Mouse (Mus musculus) brain, adult 2 months (tissue): ENCODE measurements at regions not wholly inside any gene's neighbourhood (a gene's known extent, or its start where the extent isn't known, plus 50 kb on each side); places are given as distances from the start of the nearest gene placed in this dataset.

Experiments
- DNase-seq: peaks from one replicate; pipeline ENCODE4 v3.0.0; 2011; ENCODE audit warnings: low read depth, low spot score

DNA sequence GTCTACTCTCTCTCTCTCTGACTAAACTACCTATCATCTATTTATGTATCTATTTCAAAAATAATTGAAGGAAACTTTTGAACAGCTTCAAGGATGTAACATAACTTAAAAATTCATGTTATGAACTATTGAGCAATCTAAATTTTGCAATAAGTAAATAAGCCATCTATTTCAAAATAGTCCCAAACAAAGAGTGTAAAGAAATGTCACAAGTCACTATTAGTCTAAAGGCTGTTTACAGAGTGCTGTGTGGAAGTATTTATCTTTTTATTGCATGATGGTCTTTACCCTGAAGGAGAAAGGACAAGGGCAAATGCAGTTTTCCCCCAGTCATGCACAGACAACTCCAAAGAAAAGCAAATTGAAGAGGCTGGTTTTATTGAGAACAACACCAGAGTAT is 496.0 kb downstream of the Olfm4 start:
- DNase-seq, result no peak

DNA sequence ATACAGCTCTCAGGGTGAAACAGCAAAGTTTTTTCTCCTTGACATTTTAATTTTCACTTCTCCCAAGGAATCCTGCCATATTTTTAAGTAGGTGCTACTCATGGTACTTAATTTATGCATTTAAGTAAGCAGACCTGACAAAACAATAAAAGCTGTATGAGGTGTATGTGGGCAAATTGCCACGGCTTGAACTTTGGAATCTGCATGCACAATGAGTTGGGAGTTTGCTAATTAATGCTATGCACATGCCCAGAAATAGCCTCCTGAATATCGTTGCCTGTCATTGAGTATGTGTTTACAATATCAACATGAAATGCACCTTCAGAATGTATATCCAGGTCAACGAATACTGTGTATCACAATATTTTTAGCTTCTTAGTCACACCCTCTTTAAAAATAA is 498.9 kb downstream of the Olfm4 start:
- DNase-seq, result peak; percentile 14

DNA sequence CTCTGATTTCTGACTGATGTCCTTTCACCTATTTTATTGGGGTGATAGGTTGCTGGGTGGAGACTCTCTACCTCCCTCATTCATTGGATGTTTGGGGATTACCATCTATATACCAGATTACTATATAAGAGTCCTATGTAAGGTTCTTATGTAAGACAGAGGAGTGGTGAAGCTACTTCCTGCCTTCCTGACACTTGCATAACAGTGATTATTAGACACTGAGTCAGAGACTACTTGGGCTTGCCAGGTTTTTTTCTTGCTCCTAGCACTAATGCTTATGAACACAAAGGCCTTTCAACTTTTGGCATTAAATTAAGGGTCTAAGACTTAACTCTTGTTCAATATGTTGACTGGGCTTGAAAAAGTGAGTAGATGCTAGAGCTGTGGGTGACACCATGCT is 500.4 kb downstream of the Olfm4 start:
- peak; percentile 10 for DNase-seq

DNA sequence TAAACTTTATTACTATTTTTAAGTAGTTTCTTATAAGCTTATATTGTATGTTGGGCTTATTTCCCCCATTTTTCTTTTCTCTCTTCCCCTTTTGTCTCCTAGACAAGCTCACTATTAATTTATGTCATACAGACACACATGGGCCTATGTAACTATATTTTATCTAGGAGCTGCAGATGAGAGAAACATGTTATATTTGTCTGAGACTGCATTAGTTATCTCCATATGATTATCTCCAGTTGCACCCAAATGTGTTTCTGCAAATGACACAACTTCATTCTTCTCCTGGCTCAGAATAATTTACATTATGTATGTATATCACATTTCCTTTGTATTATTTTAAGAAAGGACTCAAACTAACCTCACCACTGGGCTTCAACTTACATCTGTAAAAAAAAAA is 501.3 kb downstream of the Olfm4 start:
- no peak for DNase-seq

DNA sequence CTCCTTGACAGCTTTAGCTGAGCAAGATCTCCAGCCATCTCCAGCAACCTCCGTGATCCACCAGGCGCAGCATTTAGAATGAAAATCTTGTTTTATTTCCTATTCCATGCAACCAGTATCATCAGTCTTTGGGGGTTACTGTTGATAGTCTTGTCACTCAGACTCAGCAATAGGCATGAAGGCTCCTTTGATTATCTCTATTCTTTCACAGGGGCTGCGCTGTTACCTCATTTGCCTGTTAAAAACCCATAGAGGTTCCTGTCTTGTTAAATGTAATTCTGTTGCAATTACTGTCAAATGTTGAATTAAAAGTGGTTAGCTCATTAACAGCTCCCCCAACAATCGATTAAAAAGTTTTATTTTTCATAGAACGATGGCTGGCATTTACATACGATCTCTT is 502.7 kb downstream of the Olfm4 start:
- no peak for DNase-seq

DNA sequence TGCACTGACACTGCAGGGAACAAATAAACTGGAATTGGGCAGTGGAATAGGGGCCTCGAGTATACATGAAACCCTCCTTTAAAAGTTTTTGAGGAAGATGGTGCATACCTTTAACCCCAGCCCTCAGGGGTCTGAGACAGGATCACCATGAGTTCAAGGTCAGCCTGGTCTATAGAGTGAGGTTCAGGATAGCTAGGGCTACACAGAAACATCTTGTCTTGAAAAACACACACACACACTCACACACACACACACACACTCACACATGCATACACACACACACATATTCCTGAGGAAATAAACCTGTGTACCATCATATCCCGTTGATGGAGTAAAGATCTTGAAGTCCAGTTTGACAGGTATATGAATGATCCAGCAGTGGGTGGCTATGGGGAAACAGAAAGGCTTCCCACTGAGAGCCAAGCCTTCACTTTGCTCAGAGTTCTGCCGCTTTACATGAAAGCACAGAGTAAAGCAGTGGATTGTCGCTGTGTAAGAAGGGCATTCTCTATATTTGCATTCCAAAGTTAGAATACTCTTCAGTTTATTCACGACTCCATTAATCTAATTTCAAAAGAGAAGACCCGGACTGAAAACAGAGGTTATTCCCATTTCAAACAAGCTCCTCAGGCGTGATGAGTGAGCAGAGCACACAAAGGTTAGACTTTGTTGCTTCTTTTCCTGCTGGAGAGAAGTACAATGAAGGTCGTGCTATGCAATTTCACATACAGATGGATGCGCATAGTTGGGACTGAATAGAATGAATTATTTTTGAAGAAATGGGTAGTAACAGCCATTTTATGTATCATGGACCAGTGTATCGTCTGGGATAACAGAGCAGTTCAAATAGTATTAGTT is 508.4 kb downstream of the Olfm4 start:
- no peak for DNase-seq

DNA sequence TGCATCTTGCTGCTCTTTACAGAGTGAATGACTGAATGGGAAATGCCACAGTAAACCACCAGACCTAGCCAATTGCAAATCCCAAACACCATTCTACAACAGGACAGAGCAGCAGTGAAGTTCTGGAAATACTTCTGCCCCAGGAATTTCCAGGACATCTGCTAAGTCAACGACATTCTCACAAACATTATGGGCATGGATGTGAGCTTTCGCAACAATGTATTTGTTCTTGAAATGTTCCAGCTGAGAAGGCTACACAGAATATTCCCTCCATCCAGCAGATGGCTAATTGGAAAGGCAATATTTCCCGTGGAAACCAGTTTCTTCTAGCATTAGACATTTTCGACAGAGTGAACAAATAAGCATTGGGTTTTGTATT is 509.0 kb downstream of the Olfm4 start:
- no peak for DNase-seq

DNA sequence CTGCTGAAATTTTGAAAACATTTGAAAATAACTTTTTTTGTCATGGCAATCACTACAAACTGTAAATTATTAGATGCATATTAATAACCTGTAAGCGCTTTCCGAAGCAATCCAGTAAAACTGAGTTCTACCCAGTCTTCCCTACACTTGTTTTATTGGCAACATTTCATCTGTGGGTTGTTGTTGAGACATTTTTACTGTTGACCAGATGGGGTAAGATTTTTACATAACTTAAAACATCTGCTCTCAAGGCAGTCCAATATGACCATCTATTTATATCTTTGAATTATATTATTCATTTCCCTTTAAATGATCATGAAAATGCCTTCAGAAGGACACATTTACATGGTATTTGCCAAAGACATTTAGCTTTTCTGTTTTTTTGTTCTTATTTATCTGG is 520.5 kb downstream of the Olfm4 start:
- peak; percentile 35 for DNase-seq

DNA sequence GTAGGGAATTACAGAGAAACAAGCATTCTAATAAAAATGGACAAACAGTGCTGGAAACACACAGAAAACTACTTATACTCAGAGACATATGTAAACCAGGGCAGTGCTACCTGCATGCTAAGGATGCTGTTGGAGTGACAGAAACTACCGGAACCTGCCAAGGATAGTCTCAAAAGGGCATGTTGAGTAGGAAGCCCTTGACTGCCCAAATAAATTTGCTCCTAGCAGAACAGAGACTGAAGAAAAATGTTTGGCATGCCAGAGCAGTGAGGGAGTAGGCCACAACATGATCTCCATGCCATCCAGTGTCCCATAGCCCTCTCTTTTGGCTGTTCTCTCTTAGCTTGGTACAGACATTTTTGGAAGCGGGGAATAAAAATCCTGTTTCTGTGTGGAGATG is 532.7 kb downstream of the Olfm4 start:
- DNase-seq, result no peak

DNA sequence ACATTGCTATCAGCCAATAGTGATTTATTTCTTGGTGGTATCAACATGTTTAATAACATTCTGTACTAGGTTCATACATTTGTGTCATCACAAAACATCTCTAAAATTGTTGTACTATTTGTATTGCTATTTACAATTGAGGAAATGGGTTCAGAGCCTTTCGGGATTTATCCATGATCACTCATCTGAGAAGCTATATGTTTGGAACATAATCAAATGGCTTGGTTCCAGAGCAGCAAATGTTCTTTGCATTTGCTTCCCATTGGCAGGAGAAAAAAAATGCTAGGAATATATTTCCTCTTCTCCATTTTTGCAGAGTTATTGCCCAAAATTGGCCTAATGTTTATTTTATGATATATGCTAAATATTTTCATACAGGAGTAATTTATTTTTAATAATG is 537.3 kb downstream of the Olfm4 start:
- DNase-seq, result peak; percentile 29

DNA sequence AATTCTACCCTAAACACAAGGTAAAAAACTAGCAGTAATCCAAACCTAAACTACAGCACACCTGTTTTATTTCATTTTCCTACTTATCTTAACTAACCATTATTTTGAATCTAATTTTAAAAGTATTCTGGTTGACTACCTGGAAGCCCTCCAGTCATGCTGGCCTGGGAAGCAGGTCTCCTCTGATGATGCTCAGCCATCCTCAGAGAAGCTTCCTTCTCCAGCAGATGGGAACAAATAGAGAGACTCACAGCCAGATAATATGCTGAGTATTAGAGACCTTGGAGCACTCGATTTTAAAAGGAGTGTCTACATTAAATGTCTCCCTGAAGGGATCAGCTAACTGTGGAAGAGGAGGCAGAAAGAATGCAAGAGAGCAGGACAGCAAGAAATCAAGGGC is 537.8 kb downstream of the Olfm4 start:
- no peak for DNase-seq

DNA sequence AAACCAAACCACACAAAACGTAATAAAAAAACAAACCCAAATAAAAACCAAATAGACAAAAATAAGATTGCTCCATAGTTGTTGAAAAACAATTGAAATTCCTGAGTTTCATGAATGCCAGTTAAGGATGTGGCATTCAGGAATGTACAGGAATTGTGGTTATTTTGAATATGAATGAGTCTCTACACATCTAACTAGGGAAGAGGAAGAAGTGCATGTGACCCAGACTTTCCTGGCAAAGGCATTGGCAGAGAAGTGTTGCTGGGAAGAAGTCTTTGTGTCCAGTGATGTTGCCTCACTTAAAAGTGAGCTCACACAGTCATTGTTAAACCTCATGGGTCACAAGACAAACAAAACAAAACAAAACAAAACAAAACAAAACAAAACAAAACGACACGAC is 538.7 kb downstream of the Olfm4 start:
- DNase-seq, result no peak

DNA sequence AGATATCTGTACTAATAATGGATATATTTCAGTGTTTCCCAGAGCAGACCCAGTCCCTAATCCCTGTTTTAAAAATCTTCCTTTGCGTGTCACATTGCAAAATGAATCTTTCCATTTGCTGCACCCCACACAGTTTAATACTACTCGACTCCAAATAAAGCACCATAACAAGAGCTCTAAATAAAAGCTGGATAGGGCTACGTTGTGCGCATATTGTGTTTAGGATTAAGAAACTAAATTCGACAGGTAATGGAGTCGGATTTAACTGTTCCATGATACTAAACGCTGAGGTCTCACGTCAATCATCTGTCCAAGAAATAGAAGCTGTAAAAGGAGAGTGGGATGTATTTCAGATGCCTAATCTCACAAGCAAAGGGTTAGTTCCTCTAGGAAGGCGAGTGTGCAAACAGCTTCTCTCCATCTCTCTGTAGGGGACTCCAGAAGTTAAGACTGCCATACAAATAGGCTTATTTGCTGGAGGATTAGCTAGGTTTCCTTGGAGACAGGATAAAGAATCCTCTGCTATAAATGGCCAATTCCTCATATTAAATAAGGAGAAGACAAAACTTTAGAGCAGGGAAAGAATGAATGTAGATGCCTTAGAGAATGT is 544.6 kb downstream of the Olfm4 start:
- no peak for DNase-seq

DNA sequence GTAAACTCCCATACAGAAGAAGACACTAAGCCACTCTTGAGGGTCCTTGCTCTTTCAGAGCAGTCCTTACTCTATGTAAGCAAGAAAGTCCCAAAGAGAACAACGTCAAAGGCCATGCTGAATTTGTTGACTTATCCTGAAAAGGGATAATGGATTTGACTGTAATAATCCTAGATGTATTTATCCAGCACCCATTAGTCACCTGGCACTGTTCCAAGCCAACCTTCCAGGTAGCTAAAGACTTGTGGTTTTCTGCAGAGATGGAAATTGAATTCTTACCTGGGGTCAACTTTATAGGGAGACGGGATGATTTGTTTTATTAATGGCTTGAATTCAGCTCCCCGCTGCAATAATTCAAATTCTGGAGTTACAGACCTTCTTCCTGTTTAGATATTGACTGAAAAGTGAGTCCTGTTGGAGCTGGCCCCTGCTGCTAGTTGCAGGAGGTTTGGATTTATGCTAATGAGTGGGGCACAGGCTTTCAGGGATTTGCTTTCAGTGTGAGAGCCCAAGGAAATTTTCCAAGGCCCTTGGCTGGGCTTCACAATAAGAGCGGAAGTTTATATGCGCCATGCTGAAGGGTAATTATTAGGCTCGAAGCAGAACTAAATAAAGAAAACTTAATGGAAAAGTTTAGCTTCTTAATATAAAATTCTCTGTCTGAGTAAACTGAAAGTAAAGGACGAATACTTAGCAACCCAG is 552.3 kb downstream of the Olfm4 start:
- DNase-seq, result no peak

DNA sequence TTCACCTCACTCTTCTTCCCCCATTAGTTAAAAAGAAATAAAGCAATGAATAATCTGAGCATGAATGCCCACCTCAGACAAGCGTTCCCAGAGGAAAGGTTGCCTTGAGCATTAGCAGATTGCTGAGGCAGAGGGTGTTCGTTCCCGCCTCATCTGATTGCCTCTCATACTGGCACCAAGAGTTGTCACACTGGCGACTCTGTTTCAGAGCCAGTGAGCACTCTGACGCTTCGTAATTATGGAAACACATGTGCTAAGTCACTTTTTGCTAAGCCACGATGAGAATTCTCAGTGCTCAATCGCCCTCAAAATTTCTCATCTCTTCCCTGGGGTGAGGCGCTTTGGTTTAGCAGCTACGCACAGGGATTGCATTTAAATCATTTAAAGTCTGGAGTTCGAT is 576.1 kb downstream of the Olfm4 start:
- DNase-seq, result no peak
